Mouse (Mus musculus): ENCODE results near the gene Btbd2. TPM values are rescaled to one million over a fixed set of nuclear protein-coding genes. Genes with fewer than 3 reads are reported as not detected.

Btbd2 gene
- polyA plus RNA-seq (2015; fragmentation: Nextera tagmentation; extraction: Ambion mirVana): 31.6 and 31.9 TPM in 2 replicates

DNA sequence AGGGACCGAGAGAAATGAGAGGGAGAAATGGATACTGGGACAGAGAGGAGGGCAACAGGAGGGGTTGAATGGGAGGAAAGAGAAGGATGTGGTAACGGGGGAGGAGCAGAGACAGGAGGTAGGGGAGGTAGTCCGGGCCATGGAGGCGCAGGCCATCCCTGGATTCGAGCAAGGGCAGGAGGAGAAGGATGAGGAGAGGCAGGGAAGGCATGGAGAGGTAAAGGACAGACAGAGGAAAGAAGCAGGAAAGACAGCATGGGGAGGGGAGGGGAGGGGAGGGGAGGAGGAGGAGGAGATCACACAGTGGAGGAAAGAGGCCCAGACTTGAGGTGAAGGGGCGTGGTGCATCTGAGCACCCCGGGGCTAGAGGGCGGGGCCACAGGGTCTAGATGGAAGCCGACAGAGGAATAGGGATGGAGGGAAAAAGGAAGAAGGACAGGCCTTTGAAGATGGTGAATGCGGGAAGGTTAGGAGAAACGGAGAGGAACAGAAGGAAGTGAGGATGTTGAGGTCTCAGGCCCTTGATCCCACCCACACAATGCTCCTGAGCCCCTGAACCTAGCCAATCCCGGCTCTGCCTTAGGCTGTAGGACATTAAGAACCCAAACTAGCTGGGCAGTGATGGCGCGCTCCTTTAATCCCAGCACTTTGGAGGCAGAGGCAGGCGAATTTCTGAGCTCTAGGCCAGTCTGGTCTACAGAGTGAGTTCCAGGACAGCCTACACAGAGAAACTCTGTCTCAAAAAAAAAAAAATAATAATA lies at the start of gene Btbd2:
Btbd2 (minus strand) TSS at position 209 of the 761 bp plus-strand sequence.
- DNase-seq (ENCODE audit: low spot score): no peak

GRCm38 (mm10) chr10:80705479-80705878 lies 48.6 kb upstream of the Btbd2 start:
- DNase-seq (ENCODE audit: low spot score): no peak

- no peak for DNase-seq (ENCODE audit: low spot score)
Measured at GRCm38 (mm10) chr10:80705033-80705432, 48.2 kb upstream of the Btbd2 start.

DNA sequence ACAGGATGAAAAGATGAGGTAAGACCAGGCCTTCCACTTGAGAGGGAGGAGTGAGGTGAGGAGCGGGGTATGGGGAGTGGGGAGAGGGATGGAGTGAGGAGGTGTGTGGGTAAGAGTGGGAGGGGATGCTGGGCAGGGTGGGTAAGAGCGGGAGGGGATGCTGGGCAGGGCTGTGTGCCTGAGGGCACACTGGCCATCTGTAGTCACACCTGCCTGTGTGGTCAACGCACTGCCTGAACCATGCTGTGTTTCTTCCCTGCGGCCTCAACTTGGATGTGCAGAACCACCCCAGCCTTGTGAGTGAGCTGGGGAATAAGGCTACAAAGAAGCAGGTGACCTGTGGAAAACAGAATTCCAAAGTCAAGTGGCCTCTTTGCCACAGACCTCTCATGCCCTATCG lies 47.5 kb upstream of the Btbd2 start:
- no peak for DNase-seq (ENCODE audit: low spot score)

GRCm38 (mm10) chr10:80703643-80704042 lies 46.8 kb upstream of the Btbd2 start:
- DNase-seq (ENCODE audit: low spot score): no peak

DNA sequence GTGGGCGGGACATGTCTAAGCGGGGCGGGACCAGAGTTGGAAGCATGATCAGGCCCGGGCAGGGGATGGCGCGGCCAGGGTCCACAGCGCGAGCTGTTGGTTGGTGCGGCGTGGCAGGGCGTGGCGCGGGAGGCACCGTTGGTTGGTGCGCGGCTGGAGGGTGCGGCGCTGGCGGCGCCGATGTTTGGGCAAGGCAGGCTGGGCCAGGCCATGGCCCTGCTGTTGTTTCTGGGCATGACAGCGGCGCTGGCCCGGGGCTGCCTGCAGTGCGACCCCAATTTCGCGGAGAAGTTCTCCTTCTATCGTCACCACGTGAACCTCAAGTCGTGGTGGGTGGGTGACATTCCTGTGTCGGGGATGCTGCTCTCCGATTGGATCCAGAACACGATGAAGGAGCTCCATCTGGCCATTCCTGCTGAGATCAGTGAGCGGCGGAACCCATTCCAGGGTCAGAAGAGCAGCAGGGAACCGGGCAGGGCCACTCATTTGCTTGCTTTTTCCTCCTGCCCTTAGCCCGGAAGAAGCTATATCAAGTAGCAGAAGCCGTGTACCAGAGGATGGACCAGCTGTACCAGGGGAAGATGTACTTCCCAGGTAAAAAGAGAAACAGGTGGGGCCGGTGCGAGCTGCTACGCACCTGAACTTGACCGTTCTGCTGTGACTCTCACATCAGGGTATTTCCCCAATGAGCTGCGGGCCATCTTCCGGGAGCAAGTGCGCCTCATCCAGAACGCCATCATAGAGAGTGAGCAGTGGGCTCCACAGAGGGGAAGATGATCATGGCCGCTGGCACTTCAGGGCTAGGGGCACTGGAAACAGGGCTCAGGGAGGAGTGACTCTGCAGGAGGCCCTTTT lies 45.9 kb upstream of the Btbd2 start:
- peak; percentile 86 for DNase-seq (ENCODE audit: low spot score)

DNA sequence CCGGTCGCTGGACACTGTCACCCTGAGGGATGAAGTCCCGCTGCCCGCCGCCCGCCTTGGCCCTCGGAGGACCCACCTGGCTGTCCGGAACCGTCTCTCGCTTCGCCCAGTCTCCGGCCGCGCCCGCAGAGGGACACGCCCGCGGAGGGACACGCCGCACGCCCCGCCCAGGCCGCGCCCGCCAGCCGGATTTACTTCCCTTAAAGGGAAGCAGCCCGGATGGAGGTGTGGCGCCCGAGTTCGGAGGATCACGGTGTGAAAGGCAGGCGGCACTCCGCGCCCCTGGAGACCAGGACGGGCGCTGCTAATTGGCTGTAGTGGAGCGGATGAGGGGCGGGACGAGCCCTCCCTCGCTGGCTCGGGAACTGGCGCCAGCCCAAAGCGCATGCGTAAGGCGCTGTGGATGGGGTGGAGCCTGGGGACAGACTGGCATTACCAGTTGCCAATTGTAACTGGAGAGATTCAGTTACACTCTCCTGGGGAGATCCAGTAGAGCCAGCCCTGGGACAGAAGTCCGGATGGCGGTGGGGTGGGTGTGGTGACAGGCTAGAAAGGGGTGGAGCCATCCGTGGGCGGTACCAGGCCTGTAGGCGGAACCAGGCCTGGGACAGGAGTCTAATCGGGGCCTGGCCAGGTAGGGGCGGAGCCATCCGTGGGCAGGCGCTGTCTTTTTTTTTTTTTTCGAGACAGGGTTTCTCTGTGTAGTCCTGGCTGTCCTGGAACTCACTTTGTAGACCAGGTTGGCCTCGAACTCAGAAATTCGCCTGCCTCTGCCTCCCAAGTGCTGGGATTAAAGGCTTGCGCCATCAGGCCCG lies 45.1 kb upstream of the Btbd2 start, which contains the start of the genes Mob3a and Izumo4:
Mob3a (minus strand) TSS at position 257 of the 815 bp plus-strand sequence.
Izumo4 (plus strand) TSS at position 464 of the 815 bp plus-strand sequence.
- peak; percentile 100 for DNase-seq (ENCODE audit: low spot score)

DNA sequence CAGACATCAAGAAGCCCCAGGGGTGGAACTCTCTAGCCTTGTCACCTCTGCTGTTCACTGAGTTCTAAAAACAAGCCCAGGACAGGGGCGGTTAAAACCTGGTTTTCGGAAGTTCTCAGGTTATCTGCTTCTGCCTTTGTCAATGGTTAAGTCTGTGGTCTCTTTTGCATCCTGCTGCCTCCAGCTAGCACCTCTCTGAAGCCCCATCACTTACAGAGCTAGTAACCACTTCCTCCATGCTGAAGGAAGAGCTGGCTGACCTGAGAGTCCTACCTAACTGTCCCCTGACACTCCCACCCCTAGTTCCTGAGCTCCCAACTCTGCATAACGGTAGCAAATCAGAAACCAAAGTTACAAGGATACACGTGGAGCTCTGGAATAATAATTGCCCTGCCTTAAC lies 43.9 kb upstream of the Btbd2 start:
- peak; percentile 84 for DNase-seq (ENCODE audit: low spot score)

DNA sequence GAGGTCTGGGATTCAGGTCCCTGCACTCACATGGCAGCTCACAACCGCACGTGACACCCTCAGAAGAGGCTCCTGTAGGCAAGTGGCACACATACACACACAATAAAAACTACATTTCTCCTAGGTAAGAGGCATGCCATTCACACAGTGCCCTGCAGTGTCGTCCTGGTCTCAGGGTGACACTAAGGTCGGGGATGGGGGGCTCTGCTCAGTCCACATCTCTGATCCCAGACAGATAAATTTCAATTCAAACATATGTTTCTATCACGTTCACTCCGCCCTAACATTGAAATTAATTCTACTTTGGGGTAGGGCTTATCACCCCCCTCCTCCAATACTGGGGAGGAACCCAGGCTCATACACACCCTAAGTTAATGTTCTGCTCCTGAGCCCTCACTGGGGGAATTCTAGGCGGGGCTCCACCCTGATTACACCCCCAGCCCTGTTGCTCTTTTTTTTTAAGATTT lies 43.2 kb upstream of the Btbd2 start:
- no peak for DNase-seq (ENCODE audit: low spot score)

- DNase-seq (ENCODE audit: low spot score): no peak
Measured at GRCm38 (mm10) chr10:80698605-80699004, 41.7 kb upstream of the Btbd2 start.

GRCm38 (mm10) chr10:80697812-80698211 lies 40.9 kb upstream of the Btbd2 start:
- peak; percentile 26 for DNase-seq (ENCODE audit: low spot score)

DNA sequence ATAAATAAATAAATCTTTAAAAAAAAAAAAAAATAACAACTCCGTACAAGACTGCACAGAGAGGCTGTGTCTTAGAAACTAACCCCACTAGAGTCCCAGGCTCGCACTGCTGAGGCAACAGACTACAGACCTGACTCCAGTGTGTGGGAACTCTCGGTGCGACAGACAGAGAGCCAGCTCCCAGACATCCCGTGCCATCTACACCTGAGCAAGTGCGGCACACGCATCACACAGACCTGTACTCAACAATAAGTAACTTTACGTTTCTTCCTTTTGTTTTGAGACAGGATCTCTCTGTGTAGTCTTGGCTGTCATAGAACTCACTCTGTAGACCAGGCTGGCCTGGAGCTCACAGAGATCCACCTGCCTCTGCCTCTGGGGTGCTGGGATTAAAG lies 40.5 kb upstream of the Btbd2 start:
- no peak for DNase-seq (ENCODE audit: low spot score)

DNA sequence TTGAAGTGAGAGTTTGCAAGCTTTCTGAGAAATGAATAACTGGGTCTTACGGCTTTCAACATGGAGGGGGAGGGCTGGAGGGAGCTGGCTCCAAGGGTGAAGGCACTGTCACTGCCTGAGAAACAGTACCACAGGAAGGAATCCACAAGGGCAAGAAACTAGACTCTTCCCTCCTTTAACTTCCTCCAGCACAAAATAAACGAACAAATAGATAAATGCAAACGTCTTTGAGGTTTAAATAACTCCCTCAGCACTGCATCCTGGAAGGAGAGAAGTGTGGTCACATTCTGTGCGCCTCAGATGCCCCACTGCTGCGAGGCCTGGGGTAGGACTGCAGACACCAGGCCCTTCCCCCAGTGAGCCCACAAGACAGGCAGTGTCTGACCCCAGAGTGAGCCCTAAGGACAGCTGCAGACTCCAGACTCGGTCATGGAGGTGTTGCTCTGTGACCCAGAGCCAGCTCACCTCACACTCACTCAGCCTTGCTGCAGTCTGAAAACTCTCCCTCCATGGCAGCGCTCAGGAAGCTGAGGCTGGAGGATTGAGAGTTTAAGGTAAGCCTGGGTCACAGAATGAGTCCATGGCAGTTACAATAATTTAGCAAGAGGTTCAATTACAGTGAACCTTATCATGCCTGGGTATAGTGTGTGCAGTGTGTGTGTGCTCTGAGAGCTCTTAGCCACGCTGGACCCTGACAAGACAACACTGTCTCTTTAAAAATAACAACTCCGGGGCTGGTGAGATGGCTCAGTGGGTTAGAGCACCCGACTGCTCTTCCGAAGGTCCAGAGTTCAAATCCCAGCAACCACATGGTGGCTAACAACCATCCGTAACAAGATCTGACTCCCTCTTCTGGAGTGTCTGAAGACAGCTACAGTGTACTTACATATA lies 39.9 kb upstream of the Btbd2 start:
- no peak for DNase-seq (ENCODE audit: low spot score)

DNA sequence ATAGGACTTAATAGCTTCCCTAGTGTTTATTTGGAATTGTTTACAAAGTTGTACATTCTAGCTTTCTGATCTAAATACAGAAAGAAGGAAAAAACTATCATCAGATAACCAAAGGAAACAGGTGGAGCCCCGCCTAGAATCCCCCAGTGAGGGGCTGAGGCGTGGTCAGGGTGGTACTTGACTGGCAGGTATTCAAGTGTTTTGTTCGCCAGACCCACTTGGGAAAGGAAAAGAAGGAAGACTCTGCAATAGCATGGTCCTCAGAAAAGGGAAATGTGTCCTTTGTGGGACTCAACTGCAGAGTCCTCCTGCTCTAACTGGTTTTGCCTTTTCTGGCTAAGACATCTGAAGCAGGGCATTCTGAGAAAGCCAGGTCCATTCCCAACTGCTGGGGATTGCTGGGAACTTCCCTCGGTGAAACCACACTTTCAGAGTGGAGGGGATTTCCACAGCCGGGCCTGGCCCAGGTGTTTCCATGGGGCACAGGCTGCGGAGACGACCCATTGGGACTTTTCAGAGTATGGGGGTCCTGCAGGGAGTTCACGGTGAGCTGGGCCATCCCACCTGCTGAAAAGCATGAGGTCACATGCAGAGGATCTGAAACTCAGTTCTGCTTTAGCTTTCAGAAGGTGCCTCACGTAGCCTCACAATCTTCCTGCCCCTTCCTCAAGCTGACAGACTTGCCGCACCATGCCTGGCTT lies 39.1 kb upstream of the Btbd2 start:
- peak; percentile 69 for DNase-seq (ENCODE audit: low spot score)

DNA sequence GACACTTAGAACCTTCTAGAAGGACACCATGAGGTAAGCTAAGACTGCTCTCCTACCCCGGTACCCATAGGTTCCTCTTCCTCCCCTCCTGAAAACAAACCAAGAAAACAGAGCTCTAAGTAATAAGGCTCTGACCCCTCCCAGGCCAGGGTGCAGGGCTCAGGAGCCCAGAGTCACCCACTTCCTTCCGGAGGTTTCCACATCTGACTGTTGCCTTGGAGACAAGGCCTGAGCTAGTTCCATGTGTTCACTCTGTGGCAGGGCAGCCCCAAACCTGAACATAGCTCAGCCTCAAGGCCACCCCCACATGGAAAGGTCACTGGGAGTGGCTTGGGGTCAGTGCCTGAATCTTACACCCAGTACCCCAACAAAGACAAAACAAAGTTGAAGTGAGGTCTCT lies 38.3 kb upstream of the Btbd2 start:
- peak; percentile 88 for DNase-seq (ENCODE audit: low spot score)

DNA sequence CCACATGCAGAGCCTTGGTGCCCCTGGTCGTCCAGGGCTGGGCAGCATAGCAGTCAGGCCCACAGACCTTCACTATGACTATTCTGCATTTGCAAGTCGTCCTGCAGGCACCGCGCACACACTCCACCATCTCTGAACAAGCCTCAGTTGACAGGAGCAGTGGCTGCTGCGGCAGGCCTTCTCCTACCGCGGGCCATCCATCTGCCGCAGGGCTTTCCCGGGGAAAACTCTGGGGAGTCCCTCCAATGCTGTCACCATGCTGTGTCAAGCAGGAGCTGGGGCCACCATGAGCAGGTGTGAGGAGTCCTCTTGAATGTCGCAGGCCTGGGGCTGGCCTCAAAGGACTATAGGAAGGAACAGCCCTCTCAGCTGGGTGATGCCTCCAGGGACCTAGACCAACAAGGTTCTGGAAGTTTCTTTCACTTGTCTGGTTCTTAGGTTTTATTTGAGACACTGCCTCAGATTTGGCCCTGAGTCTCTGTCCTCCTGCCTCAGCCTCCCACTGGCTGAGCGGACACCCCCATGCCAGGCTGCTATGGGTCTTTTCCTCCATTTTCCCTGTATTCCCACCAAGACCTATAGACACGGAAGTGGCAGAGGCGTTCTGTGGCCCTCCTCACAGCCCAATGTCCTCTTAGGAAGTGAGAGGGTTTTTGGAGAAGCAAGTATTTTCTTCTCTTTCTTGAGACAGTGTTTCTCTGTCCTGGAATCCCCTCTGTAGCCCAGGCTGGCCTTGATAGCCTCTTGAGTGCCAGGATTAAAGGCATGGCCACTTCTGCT lies 37.5 kb upstream of the Btbd2 start:
- DNase-seq (ENCODE audit: low spot score): no peak

DNA sequence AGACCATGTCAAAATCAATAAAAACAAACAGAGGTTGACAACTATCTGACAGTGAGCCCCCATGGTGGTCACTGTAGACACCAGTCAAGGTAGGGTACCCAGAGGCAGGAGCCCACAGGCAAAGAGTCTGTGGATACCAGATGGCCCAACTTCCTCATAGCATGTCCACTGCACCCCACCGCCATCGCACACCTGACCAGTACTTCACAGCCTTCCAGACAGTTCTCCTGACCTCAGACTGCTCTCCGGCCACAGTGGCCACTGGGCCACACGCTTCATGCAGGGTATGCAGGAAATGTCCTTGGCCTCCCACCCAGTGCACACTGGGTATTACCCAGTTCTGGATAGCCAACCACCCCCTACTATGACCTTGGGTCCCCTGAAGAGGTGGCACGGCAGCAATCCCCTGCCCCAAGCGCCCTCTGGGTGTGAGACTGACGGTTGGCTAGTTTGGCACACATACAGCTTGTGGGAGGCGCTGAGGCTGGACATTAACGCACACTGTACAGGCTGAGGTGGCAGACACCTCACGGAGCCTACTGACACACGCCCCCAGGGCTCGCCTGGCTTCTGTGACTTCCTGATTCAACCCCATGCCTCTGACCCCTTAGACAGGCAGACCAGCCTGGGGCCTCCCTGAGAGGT lies 36.7 kb upstream of the Btbd2 start:
- no peak for DNase-seq (ENCODE audit: low spot score)
